Mouse (Mus musculus) 3T3-L1 (cell line): ENCODE results near the gene Higd1b.

ENCODE experiments used
- DNase-seq: peaks from one replicate; pipeline ENCODE4 v3.0.0-alpha.2; 2015; ENCODE audit warnings: low read depth, low spot score

The Higd1b gene

DNA sequence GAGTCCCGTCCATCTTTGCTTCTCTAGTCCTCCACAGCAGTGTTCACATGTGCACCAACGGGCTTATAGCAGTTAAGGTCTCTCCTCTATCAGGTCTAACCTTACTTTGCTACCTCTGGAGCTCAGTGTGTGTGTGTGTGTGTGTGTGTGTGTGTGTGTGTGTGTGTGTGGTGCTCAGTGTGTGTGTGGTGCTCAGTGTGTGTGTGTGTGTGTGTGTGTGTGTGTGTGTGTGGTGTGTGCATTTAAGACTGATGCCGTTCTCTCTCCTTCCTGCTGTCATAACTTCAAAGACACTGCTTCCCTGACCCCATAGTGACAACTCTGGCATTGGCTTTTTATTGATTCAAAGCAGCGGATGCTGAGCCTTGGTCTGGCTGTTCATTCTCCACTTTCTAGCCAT is at the start of gene Higd1b:
TSS of gene Higd1b (plus strand) at position 301 of the 400 bp plus-strand sequence.
- DNase-seq = no peak

DNA sequence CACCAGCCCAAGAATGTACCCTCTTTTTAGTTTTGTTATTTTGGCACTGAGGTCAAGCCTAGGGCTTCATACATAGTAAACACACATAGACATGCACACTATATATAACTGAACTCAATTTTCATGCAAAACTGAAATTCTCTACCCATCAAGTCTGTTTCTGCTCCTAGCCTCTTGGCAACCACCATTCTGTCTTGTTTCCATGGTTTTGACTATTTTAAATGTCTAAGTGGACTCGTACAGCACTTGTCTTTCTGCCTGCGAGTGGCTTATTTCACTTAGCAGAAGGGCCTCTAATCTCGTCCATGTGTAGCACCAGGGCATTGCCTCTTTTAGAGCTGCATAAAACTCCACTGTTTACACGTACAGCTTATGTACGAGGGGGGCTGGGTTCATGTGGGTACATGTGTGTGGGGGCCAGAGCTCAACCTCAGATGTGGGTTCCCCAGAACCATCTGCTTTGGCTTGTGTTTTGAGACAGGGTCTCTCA is 47.9 kb upstream of the Higd1b start:
- no peak for DNase-seq

DNA sequence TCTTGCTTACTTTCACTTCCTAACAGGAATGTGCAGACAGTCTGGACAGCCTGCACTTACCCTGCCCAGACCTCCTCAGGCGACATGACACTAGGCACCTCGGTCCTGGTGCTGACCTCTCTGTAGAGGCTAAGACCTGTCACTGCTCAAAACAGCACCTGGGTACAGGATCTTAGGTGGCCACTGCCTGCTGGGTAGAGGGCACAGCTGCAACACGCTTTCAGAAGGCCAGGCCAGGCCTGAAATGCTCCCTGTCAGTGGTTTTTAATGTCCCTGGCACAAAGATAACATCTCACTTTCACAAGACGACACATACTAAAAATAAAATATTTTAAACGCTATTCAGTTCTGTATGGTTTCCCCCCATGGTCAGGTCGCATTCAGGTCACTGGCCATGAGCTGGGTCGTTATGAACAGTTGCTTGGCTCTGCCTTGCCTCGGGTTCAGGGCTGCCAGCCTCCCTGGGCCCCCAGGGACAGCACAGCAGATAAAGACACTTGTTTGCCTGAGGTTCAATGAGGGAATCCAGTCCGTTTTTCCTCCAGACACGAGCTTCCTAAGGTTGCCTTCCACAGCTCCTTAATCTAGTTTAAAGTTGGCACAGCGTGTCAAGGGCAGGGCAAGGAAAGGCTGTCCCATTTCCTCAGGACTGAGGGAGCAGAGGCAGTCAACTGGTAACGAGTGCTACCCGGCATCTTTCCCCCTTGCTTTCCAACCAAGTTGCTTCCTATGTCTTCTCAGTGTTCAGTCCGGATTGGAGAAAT is 43.8 kb upstream of the Higd1b start:
- no peak for DNase-seq

DNA sequence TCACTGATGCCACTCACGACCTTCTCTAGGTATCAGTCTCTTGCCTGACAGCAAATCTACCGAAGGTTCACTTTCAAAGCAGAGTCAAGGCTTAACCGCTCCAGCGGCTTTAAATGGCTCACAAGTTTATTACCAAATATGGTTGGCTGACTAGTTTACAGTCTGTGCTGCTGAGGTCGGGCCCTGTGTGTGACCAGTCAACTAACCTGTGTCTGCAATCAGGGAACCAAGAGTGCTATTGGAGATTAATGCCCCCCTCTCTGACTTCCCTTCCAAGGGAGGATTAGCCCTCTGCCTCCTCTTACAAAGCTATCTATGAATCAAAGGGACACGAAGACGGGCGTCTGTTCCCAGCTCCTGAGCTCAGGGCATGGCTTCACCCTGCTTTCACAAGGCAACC is 41.5 kb upstream of the Higd1b start:
- no peak for DNase-seq

DNA sequence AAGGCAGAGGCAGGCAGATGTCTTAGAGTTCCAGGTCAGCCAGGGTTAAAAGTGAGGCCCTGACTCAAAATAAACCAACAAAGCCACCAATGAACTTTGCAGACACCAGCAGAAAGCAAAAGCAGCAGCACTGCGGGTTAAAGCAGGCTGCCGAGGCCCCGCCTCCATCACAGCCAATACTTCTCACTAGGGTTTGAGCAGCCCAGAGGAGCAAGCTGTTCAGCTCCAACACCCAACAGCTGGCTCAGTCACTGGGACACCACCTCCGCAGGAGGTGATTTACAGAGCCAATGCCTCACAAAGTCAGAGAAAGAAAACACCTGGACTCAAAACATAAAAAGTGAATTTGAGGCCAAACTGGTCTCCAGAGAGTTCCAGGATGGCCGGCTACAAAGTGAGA is 32.2 kb upstream of the Higd1b start:
- no peak for DNase-seq

DNA sequence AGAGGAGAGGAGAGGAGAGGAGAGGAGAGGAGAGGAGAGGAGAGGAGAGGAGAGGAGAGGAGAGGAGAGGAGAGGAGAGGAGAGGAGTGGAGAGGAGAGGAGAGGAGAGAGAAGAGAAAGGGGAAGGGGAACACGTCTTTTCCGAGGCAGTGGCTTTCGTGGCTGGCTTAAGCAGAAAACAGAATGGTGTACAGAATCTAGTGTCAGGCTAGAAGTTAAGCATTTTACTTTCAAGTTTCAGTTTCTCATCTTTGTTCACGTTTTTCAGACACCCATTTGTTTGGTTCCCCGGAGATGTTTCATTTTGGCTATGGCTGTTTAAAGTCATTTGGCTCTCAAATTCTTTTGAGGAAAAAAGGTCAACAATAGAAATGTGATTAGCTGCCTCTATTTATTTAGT is 27.4 kb upstream of the Higd1b start:
- no peak for DNase-seq

DNA sequence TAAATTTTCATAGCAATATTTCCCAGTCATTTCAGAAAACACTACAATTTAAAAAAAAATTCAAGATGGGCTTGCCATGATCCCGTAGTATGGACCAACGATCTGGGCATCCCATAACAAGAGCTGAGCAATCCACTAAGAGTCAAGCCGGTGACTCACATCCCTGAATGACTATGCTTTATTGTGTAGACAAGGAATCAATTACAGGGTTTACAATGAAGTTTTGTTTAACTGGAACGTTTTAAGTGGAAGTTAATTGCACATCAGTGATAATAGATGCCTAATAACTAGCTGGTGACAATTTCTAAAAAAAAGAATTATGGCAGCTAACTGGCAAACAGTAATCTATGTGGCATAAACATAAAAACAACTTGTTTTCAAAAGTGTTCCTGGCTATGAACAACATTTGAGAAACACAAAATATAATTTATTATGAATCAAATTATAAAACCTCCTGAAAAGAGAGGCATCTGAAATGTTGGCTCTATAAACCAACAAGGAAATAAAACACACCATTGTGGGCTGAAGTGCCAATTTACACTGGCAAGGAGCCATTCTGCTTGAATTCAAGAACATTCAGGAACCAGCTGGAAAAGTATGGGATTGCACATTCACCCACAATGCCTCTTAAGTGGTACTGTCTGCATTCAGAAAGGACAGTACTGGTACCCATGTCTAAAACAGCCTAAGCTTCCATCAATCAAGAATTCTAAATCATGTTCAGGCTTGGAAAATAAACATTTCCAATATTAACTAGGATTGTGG is 24.7 kb upstream of the Higd1b start:
- peak; percentile 78 for DNase-seq

DNA sequence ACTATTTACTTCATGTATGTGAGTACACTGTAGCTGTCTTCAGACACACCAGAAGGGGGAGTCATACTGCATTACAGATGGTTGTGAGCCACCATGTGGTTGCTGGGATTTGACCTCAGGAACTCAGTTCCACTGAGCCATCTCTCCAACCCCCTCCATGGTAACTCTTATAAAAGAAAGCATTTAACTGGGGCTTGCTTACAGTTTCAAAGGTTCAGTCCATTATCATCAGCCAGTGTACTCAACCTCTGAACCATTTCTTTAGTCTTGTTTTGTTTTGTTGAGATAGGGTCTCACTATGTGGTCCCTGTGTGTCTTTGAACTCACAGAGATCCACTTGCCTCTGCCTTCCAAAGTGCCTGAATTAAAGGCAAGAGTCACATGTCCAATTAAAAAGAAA is 20.8 kb upstream of the Higd1b start:
- DNase-seq = peak; percentile 9

DNA sequence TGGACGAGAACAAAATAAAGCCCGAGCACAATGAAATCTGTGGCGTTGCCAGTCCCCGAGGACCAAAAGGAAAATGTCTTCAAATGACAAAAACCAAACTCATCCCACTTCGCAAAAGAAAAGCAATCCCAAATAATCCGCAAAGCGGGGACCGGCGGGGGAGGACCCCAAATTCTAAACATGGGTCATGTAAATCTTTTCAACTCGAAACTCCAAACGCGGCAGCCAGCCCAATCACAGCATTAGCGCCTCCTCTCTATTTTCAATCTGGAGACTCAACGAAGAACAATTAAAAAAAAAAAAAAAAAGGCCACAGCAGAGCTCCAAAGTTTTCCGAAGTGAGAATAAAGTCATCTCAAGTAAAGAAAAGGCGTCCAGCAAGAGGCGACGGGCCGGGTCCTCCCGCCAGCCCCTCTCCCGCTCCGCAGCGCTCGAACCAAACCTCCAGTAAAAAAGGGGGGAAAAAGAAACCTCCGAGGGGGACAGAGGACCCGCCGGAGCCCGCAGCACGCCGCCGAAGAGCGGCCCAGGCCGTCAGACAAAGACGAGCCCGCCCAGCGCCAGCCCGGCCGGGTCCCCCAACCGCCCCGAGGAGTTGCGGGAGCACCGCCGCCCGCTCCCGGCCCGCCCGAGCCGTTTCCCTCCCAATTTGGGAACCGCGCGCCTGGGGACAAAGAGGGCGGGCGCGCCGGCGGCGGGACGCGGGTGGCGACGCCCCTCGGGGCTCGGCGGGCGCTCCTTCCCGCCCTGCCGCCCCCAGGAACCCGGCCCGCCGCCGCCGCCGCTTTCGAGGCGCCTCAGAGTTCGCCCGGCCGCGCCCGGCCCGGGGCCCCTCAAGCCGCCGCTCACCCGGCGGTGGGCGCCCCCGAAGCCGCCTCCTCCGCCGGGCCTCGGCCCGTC is 17.3 kb upstream of the Higd1b start:
- peak; percentile 48 for DNase-seq

DNA sequence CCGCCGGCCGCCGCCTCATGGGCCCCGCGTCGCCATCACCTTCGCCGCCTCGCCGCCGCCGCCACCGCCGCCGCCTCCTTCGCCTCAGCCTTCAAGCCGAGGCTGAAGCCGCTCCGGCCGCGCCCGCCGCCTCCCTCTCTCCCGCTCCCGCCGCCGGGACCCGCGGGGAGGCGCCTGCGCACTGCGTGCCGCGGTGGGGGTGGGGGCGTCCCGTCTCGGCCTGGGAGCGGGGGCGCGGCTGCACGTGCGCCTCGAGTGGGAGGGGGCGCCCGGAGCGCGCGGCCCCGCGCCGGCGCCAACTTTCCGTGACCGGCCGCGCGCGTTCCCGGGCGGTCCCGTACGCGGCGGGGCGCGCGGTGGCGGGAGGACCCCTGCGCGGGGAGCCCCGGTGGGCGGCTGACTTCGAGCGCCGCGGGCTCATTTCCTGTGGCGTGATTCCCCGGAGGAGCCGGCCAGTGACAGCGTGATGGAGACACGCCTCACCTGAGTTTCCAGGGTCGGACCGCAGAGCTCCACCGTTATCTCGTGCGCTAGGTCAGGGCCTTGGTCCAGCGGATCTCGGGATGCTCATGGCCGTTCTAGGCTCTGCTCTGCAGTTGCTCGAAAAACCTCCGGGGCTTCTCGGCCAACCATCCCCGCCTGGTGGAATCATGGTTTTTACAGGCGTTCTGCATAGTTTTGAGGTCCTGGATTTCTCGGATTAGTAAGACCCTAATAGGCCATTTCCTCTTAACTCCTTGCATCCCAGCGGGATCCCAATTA is 16.4 kb upstream of the Higd1b start, which contains the start of gene Gjc1:
TSS of gene Gjc1 (minus strand) at position 680 of the 762 bp plus-strand sequence.
- DNase-seq = peak; percentile 83

DNA sequence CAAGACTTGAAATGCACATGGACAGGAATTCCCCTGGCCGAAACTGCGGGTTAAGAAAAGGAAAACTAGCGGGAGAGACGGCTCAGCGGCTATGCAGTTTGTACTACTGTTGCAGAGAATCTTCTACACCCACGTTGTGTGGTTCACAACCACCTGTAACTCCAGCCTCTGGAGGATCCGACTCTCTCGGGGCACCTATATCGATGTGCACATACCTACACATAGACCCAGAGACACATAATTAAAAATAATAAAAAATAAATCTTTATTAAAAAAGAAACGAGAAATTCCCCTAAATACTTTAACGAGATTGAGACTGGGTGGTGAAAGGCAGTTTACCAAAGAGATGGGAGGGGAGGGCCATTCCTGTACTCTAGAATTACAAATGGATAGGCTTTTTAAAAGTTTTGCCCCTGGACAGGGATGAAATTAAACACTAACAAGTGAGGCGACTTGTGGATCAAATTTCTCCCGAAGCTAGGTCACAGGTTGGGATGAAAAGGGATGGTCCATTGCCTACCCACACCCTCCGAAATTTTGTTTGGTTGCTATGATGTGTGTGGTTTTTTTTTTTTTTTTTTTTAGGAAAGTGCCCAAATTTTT is 15.8 kb upstream of the Higd1b start:
- DNase-seq = no peak

DNA sequence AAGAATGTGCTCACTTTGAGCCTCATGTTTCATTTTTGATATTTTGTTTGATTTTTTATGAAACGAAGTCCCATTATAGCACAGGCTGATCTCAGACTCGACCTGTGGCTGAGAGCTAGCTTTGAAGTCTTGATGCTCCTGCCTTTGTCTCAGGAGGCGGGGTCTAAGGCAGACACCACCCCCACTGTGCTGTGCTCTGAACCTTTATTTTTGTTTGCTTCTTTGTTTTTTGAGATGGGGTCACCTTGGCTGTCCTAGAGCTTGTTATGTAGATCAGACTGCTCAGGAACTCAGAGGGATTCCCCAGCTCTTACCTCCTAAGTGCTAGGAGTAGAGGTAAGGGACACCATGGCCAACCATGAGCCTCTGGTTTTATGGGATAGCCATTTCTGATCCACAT is 15.2 kb upstream of the Higd1b start:
- DNase-seq = no peak

DNA sequence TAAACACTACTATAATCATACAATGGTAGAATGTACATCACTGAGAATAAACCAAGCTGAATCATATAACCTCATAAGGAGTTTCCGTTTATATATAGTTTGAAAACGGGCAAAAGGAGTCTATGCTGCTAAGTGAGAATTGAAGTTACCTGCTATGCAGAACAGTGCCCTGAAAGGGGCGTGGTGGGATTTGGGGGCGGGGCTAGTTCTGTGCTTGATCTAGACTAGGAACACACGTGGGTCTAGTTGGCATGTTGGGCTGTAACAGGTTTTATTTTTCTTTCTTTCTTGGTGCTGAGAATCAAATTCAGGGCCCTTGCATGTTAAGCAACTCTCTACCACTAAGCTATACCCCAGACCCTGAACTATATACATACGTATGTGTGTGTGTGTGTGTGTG is 14.4 kb upstream of the Higd1b start:
- no peak for DNase-seq

DNA sequence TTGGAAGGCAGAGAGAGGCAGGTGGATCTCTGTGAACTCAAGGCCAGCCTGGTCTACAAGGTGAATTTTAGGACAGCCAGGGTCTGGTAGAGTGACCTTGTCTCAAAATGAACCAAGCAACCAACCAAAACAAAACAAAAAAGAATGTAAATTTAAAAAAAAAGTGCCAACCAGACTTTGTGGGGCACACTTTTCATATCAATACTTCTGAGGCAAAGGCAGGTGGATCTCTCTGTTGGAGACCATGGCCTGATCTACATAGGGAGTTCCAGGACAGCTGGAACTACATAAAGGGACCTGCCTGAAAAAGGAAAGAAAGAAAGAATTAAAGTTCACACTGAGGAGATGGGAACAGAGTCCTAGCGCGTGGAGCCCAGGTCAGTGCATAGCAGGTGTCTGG is 9.2 kb upstream of the Higd1b start:
- DNase-seq = no peak

DNA sequence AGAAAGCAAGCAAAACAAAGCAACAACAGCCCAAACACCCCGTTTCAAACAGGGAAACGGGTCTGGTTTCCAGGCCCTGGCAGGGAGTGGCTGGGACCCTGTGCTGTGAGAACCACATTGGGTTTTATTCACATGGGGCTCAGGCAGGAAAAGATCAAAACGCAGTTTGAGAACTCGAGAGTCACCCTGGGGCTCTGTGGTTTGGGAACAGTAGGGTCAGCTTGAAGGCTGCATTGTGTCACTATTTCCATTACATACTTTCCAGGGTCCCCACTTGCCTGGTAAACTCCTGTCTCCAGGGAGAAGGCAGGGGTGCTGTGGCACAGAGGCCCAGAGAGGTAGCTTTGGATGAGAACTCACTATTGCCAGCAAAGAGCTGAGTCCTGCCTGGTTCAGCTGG is 8.6 kb upstream of the Higd1b start:
- no peak for DNase-seq

DNA sequence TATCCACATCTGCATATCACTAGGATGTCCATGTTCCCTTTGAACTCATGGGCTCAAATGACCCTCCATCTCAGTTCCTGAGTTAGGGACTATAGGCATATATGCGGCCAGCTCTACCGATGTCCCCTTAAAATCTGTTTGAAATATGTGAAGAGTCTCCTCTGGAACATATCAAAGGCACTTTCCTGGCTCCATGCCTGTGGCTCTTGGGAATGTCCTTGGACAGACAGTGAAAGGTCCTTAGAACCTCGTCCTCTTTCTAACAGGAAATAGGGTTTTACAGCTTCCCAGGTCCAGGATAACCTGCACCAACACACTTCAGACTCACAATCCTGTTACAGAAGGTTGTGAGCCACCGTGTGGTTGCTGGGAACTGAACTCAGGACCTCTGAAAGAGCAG is 5.4 kb upstream of the Higd1b start:
- no peak for DNase-seq

DNA sequence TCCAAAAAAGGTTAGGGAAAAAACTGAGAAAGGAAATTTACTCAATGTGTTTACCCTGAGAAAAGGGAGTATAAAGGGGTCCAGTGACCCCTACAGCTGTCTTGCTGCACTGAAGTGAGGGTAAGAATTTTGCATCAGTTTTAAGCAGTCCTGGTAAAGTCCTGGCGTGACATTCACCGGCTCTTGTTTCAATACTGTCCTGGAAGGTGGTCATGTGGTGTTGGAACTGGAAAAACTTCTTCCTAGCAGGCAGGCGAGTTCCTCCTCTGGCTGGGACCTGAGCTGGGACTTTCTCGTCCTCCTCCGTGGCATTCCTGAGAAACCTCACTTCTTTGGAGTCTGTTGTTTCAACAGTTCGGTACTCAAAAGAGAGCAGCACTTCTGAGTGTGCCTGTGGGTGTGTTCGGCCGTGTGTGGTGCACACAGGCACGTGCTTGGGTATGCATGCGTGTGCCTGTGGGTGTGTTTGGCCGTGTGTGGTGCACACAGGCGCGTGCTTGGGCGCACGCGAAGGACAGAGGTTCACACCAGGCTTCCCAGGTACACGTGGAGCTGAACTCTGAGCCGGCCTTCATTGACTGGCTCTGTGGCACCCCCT is 2.9 kb upstream of the Higd1b start:
- no peak for DNase-seq

DNA sequence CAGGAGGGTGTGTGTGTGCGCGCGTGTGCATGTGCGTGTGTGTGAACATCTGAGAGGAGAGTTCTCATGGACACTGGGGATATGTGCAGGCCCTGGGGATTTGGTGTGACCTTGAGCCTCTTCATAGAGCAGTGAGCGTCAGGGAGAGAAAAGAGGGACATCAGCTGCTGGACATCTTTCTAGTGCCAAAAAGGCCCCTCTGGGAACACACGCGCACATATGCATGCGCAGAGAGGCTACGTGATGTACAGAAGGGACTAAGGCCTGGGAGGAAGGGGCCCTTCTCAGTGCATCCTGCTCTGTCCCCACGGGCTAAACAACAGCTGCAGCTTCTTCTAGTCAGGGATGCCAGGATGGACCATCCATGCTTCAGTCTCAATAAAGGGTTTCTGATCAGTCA is 1.4 kb upstream of the Higd1b start:
- no peak for DNase-seq

DNA sequence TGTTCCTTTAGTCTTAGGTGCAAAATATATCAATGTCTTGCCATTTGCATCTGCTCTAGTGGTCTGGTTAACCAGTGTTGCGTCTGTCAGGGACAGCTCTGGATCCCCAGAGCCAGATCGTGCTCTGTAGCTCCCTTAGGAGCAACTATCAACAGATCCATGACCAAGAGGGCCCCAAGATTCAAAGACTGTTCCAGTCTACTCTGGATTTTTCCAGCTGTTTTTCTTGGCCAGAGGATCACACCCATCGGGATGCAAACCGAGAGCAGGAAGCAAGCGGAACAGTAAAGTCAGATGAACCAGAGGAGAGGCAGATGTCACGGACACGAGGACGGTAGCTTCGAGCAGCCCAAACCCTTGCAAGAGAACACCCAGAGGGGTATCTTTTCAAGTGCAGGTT is 497 bp downstream of the Higd1b start:
- DNase-seq = no peak

DNA sequence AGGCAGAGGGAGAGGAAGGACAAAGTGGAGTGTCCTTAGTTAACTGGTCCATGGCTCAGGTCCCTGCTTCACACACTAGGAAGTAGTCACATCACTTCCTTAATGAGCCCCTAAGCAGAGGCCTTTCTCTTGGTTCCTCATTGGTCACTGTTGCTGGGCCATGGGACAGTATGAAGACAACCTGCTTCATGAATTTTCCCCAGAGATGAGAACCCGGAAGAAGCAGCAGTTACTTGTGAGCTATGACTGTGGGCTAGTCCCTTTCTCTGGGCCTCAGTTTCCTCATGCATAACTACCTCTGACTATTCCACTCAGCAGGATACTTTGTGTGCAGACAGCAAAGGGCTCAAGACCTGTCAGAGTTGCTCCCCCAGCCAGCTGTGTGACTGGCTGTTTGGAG is 1.7 kb downstream of the Higd1b start:
- no peak for DNase-seq
